In genomic region chr17:34152923-34153322, GRCm38 (mm10) we compare ENCODE assay signal across 9 mouse cellular contexts. TPM values are rescaled to one million over a fixed set of nuclear protein-coding genes. Genes with fewer than 3 reads are reported as not detected.
DNase-seq lines count a peak whose midpoint lies in the region; ATAC-seq lines count a peak whose summit lies in the region.
"Had no signal": no experiment of that assay in that cellular context is flagged by ENCODE, and none has a peak within 500 bp of the region (broad histone marks: within the 10 kb centered on the region; RNA-seq: fewer than 3 reads in every experiment).

H2-DMb1 (plus strand) TSS chr17:34153072.

- H3K9ac ChIP-seq in limb, embryonic 13.5 days: no peak within 1 kb of the TSS

- DNase-seq in cerebellum, postnatal 14 days: peak; percentile 47 to 53
- DNase-seq in cerebellum, adult 18-20 months: no peak
- peak; percentile 59 to 61 for DNase-seq in right cerebral cortex, adult 2 months (ENCODE audit: low spot score in 2 of 2)
- no peak for DNase-seq in right cerebral cortex, postnatal 14 days
- peak; percentile 95 for DNase-seq in splenic B cell, adult 2 months (ENCODE audit: low read depth, low spot score)
- no peak for DNase-seq in cerebellum, adult 11-12 months

- no peak within 1 kb of the TSS for H3K27ac ChIP-seq in limb, embryonic 13.5 days

- H3K4me2 ChIP-seq in limb, embryonic 13.5 days (replicated peaks): 0 out of 2 replicates have a peak within 1 kb of the TSS, but pooled peaks have one; percentile 17

- H3K9me3 ChIP-seq in limb, embryonic 13.5 days: no peaks in the 10 kb centered on the region
- H3K9me3 ChIP-seq: G1E had no signal

- no peak for ATAC-seq in erythroid progenitor cell, adult 5-6 weeks (replicated peaks; ENCODE audit: low FRiP score, poor library complexity, severe bottlenecking)
- ATAC-seq in limb, embryonic 13.5 days (ENCODE audit: low FRiP score, low read depth): no peak; the same call in 1 of the 2 replicates

- WGBS in limb, embryonic 13.5 days: 59% methylated on average over 4 of the region's 4 CpGs

- H3K27me3 ChIP-seq in limb, embryonic 13.5 days: no peaks in the 10 kb centered on the region
- H3K27me3 ChIP-seq in splenic B cell, adult 2 months (ENCODE audit: control insufficient read depth, insufficient read depth, low read length, poor library complexity, severe bottlenecking): no peaks in the 10 kb centered on the region

- H3K4me3 ChIP-seq in limb, embryonic 13.5 days: no peak within 1 kb of the TSS

- no peaks in the 10 kb centered on the region for H3K36me3 ChIP-seq in limb, embryonic 13.5 days
- peaks cover 40% of the 10 kb centered on the region for H3K36me3 ChIP-seq in splenic B cell, adult 2 months (ENCODE audit: control insufficient read depth, insufficient read depth, low read length, poor library complexity, severe bottlenecking)
- H3K36me3 ChIP-seq: G1E had no signal

- peaks cover 3% of the 10 kb centered on the region; the same call in 1 of the 2 replicates for H3K4me1 ChIP-seq in limb, embryonic 13.5 days

RNA-seq across cellular contexts. Expression of gene H2-DMb1, which starts in this region (rescaled TPM):
- total RNA-seq in erythroid progenitor cell, adult 5-6 weeks (2015; ENCODE audit: low replicate concordance): 18.0 and 34.8 TPM in 2 replicates
- 3.9 and 23.1 TPM in 2 replicates for total RNA-seq in erythroid progenitor cell, adult 5-6 weeks (2017; ENCODE audit: low replicate concordance)
- polyA plus RNA-seq in limb, embryonic 13.5 days (2015; fragmentation: Nextera tagmentation; extraction: Ambion mirVana): 1.5 and 1.7 TPM in 2 replicates

Comparison
In these comparisons a context has a peak if more than half of its experiments do, and no peak if none do; other contexts are left out.
1. DNase-seq: peak in cerebellum, postnatal 14 days (2 of 2), right cerebral cortex, adult 2 months (2 of 2) and splenic B cell, adult 2 months (single experiment); none in cerebellum, adult 18-20 months (0 of 2), right cerebral cortex, postnatal 14 days (single experiment) and cerebellum, adult 11-12 months (single experiment).